ENCODE assay signal across 24 mouse cellular contexts in genomic region chr7:137191889-137192288, GRCm38 (mm10).
DNase-seq lines count a peak whose midpoint lies in the region; ATAC-seq and TF ChIP-seq lines count a peak whose summit lies in the region.
"Had no signal": no experiment of that assay in that cellular context is flagged by ENCODE, and none has a peak within 500 bp of the region (broad histone marks: within the 10 kb centered on the region; RNA-seq: fewer than 3 reads in every experiment).

No protein-coding gene starts in this region.

- no peak for TF ChIP-seq POLR2A in heart, adult 2 months (IDR thresholded peaks at IDR 0.05; ENCODE audit: insufficient read depth, low read depth, low read length)

- ATAC-seq in neural tube, embryonic 11.5 days (ENCODE audit: insufficient read depth, low FRiP score, low TSS enrichment), result no peak
- ATAC-seq in midbrain, embryonic 13.5 days, result peak; percentile 45; the same call in 1 of the 2 replicates
- no peak for ATAC-seq in neural tube, embryonic 15.5 days (ENCODE audit: low FRiP score)
- ATAC-seq: inflammation-experienced regulatory T-cells, adult 6 months; Patski had no signal

- no peaks in the 10 kb centered on the region for H3K4me1 ChIP-seq in neural tube, embryonic 11.5 days (ENCODE audit: control insufficient read depth, insufficient read depth, low read length)
- H3K4me1 ChIP-seq in midbrain, embryonic 13.5 days (replicated peaks), result peaks cover 13% of the 10 kb centered on the region
- peaks cover 15% of the 10 kb centered on the region for H3K4me1 ChIP-seq in neural tube, embryonic 15.5 days
- H3K4me1 ChIP-seq in heart, adult 2 months (ENCODE audit: control insufficient read depth, insufficient read depth, low read length), result no peaks in the 10 kb centered on the region
- H3K4me1 ChIP-seq: embryonic facial prominence, embryonic 12.5 days had no signal

- 0 out of 2 replicates have a peak overlapping the region, but pooled peaks have one; percentile 29 for H3K27ac ChIP-seq in neural tube, embryonic 11.5 days (ENCODE audit: low read depth, low read length)
- peak overlapping the region; percentile 59 for H3K27ac ChIP-seq in midbrain, embryonic 13.5 days
- peak overlapping the region; percentile 60; the same call in 1 of the 2 replicates for H3K27ac ChIP-seq in neural tube, embryonic 15.5 days (replicated peaks)
- H3K27ac ChIP-seq in heart, adult 2 months, result no peak overlapping the region
- H3K27ac ChIP-seq: embryonic facial prominence, embryonic 12.5 days; gastrocnemius, adult 2 months; heart, embryonic 13.5 days had no signal

- no peak for TF ChIP-seq CTCF in heart, adult 2 months (IDR thresholded peaks at IDR 0.05)

- H3K9ac ChIP-seq in neural tube, embryonic 11.5 days (ENCODE audit: low read length), result no peak overlapping the region
- no peak overlapping the region for H3K9ac ChIP-seq in midbrain, embryonic 13.5 days (replicated peaks)
- H3K9ac ChIP-seq in neural tube, embryonic 15.5 days (replicated peaks), result no peak overlapping the region
- H3K9ac ChIP-seq in heart, adult 2 months (ENCODE audit: low read depth, low read length), result no peak overlapping the region
- H3K9ac ChIP-seq: embryonic facial prominence, embryonic 12.5 days; heart, embryonic 13.5 days had no signal

- H3K79me2 ChIP-seq in heart, adult 2 months (replicated peaks; ENCODE audit: control insufficient read depth, insufficient read depth, low read length), result no peaks in the 10 kb centered on the region

- no peaks in the 10 kb centered on the region for H3K27me3 ChIP-seq in neural tube, embryonic 11.5 days (ENCODE audit: control insufficient read depth, insufficient read depth, low read length)
- H3K27me3 ChIP-seq in midbrain, embryonic 13.5 days, result 0 out of 2 replicates have a peak, but pooled peaks cover 3% of the 10 kb centered on the region
- H3K27me3 ChIP-seq in neural tube, embryonic 15.5 days (replicated peaks), result no peaks in the 10 kb centered on the region
- H3K27me3 ChIP-seq in heart, adult 2 months (ENCODE audit: control insufficient read depth, insufficient read depth, low read length), result no peaks in the 10 kb centered on the region
- H3K27me3 ChIP-seq: CH12.LX; embryonic facial prominence, embryonic 12.5 days; heart, embryonic 13.5 days; Patski had no signal

- no peaks in the 10 kb centered on the region for H3K9me3 ChIP-seq in neural tube, embryonic 11.5 days (ENCODE audit: control insufficient read depth, low read length)
- no peaks in the 10 kb centered on the region for H3K9me3 ChIP-seq in midbrain, embryonic 13.5 days
- no peaks in the 10 kb centered on the region for H3K9me3 ChIP-seq in neural tube, embryonic 15.5 days (replicated peaks)
- H3K9me3 ChIP-seq: embryonic facial prominence, embryonic 12.5 days; heart, embryonic 13.5 days had no signal

- peak; percentile 43 for DNase-seq in heart, adult 11 months
- no peak for DNase-seq in heart, postnatal 10 days
- no peak for DNase-seq in neural tube, embryonic 11.5 days (ENCODE audit: low spot score)
- no peak for DNase-seq in neural tube, embryonic 10.5 days (ENCODE audit: extremely low spot score, low spot score)
- DNase-seq in heart, adult 2 months, result no peak
- no peak for DNase-seq in thymus, postnatal 0 days (ENCODE audit: low spot score)
- DNase-seq: adrenal gland, postnatal 36 days; B cell, adult 2 months; cerebellum, adult 11 months; cerebellum, adult 9-11 months; gastrocnemius, adult 2 months; kidney, adult 9 months; kidney, postnatal 14 days; lung, adult 18-20 months; lung, postnatal 10 days; thymus, postnatal 14 days had no signal

- TF ChIP-seq EP300 in heart, adult 2 months (IDR thresholded peaks at IDR 0.05; ENCODE audit: insufficient read depth, low read depth, low read length), result no peak

- peaks cover 2% of the 10 kb centered on the region; the same call in 1 of the 2 replicates for H3K36me3 ChIP-seq in neural tube, embryonic 11.5 days (ENCODE audit: control insufficient read depth, insufficient read depth, low read length)
- peaks cover 17% of the 10 kb centered on the region for H3K36me3 ChIP-seq in midbrain, embryonic 13.5 days
- H3K36me3 ChIP-seq in neural tube, embryonic 15.5 days, result 0 out of 2 replicates have a peak, but pooled peaks cover 4% of the 10 kb centered on the region
- H3K36me3 ChIP-seq in heart, adult 2 months (ENCODE audit: control insufficient read depth, insufficient read depth, low read length), result no peaks in the 10 kb centered on the region
- H3K36me3 ChIP-seq: G1E; heart, embryonic 13.5 days had no signal

- no peak overlapping the region for H3K4me2 ChIP-seq in neural tube, embryonic 11.5 days (ENCODE audit: low read depth)
- no peak overlapping the region for H3K4me2 ChIP-seq in midbrain, embryonic 13.5 days (replicated peaks)
- no peak overlapping the region for H3K4me2 ChIP-seq in neural tube, embryonic 15.5 days
- H3K4me2 ChIP-seq: embryonic facial prominence, embryonic 12.5 days; heart, embryonic 13.5 days had no signal

- 57% methylated on average over 12 of the region's 12 CpGs for WGBS in neural tube, embryonic 11.5 days
- WGBS in midbrain, embryonic 13.5 days, result 38% methylated on average over 12 of the region's 12 CpGs
- WGBS in neural tube, embryonic 15.5 days, result 26% methylated on average over 12 of the region's 12 CpGs
- 60% methylated on average over 12 of the region's 12 CpGs for WGBS in heart, adult 2 months

- H3K4me3 ChIP-seq in neural tube, embryonic 11.5 days (ENCODE audit: low read depth, low read length), result no peak overlapping the region
- no peak overlapping the region for H3K4me3 ChIP-seq in midbrain, embryonic 13.5 days (replicated peaks)
- no peak overlapping the region for H3K4me3 ChIP-seq in neural tube, embryonic 15.5 days (replicated peaks)
- no peak overlapping the region for H3K4me3 ChIP-seq in heart, adult 2 months
- H3K4me3 ChIP-seq: embryonic facial prominence, embryonic 12.5 days; gastrocnemius, adult 2 months; heart, embryonic 13.5 days had no signal

- intact Hi-C loops in heart, postnatal 10 days (cut with DNase I), result no loop called here
- intact Hi-C loops in heart, adult 2 months (cut with DNase I), result no loop called here
